ENCODE assay signal across 8 mouse cellular contexts in the genomic region with DNA sequence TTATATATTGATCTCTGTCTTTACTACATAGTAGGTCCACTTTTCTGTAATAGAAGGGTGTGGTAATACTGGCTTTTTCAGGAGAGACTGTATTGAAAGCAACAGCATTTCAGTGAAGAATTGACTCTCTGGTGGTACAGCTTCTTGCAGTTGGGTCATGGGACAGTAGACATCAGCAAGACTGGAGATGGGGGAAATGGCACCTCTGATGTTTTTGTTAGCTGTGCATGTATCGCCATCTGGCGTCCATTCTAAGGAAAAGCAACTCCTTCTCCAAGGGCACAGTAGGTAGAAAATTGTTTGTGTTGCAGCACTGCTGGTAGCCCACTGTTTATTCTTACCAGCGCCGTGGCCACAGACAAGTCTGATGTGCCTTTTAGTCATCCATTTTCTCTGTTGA. TPM values are rescaled to one million over a fixed set of nuclear protein-coding genes. Genes with fewer than 3 reads are reported as not detected.
DNase-seq lines count a peak whose midpoint lies in the region; ATAC-seq and TF ChIP-seq lines count a peak whose summit lies in the region.

No protein-coding gene starts in this region.

- peak; percentile 88 for DNase-seq in CD4-positive, CD25-positive, alpha-beta regulatory T cell, adult 2 months (ENCODE audit: low read depth, low spot score)
- DNase-seq in Patski (ENCODE audit: low read depth, low spot score) (peak; percentile 28), liver (peak; percentile 34)
- peak; percentile 58 to 61 for DNase-seq in cerebellum, postnatal 25 days
- peak; percentile 25 for DNase-seq in gastrocnemius, postnatal 25 days
- DNase-seq in kidney, adult 8-10 months = peak; percentile 27 to 32
- peak; percentile 89 for DNase-seq in naive thymus-derived CD4-positive, alpha-beta T cell, adult 2 months (ENCODE audit: low read depth)
- DNase-seq in thymus, postnatal 10 days (ENCODE audit: low spot score in 2 of 2) = peak; percentile 6 to 38

- peak; percentile 85 for TF ChIP-seq CTCF in Patski (IDR thresholded peaks at IDR 0.05)

- in situ Hi-C loops in Patski (cut with MboI; ENCODE audit: low pct_unique_long_range_greater_than_20kb) = loop anchor here (25.0 kb wide), 1 partner anchor 755 kb away; the partner anchor contains the start of gene Clpb

- no peaks in the 10 kb centered on the region for H3K27me3 ChIP-seq in Patski

- CTCF ChIA-PET in Patski (lab: Charles Lee) = interaction anchor here (0.9 to 1.5 kb wide), 6 partner anchors 9 to 161 kb away, joined by 3 to 10 read pairs (median 4); partner anchors contain the start of genes Rhog and Stim1

- POLR2A ChIA-PET in Patski (lab: Charles Lee) = no interaction called here

- peak; percentile 47 for ATAC-seq in Patski

RNA-seq across cellular contexts. Expression of gene Rrm1, which starts 24.1 kb away (rescaled TPM):
- 85.9 TPM for polyA plus RNA-seq in Patski (2021)
- 10 to 100 TPM; 12.1 to 12.6 TPM for total RNA-seq in gastrocnemius, postnatal 25 days (2021)

Comparison
In these comparisons a context has a peak if more than half of its experiments do, and no peak if none do; other contexts are left out.
1. Peak in every context shown above with its lines: DNase-seq and ATAC-seq.
2. DNase-seq: peak in every context shown above with its lines; median percentile 89 in naive thymus-derived CD4-positive, alpha-beta T cell, adult 2 months; 88 in CD4-positive, CD25-positive, alpha-beta regulatory T cell, adult 2 months; 60 in cerebellum, postnatal 25 days; 34 in liver; 30 in kidney, adult 8-10 months; 28 in Patski; 25 in gastrocnemius, postnatal 25 days; 22 in thymus, postnatal 10 days.